Comparison of ENCODE assay signal across 10 mouse cellular contexts in genomic region chr16:24836550-24836949, GRCm38 (mm10).
"Had no signal": no experiment of that assay in that cellular context is flagged by ENCODE, and none has a peak within 500 bp of the region (broad histone marks: within the 10 kb centered on the region; RNA-seq: fewer than 3 reads in every experiment).

No protein-coding gene starts in this region.

- DNase-seq: kidney, adult 9 months; kidney, postnatal 25 days; layer of hippocampus, postnatal 36 days; liver, embryonic 13.5 days; lung, adult 2 months; lung, postnatal 14 days; lung, postnatal 4 days; thymus, adult 2 months; thymus, postnatal 14 days; thymus, postnatal 4 days had no signal
